Mouse (Mus musculus) heart, postnatal 0 days (tissue): Measurements from ENCODE around the gene Olfr43. TPM values are rescaled to one million over a fixed set of nuclear protein-coding genes. Genes with fewer than 3 reads are reported as not detected.

ENCODE experiments used
- ATAC-seq: fragments of 200-750 bp; cut with Nextera tagmentation; 2 replicates; pipeline ENCODE4 v1.8.0; 2017; ENCODE audit warnings: low read depth, moderate number of reproducible peaks, moderate library complexity; ENCODE audit not compliant: insufficient read depth
- DNase-seq: peaks from one replicate; pipeline ENCODE4 v3.0.0-alpha.2; 2016; ENCODE audit warnings: low spot score
- H3K27ac ChIP-seq: fragments of 300-500 bp; sonication (generic); 2 replicates; pipeline ENCODE4 v1.5.1; 2014; ENCODE audit warnings: low read depth, mild to moderate bottlenecking
- H3K27me3 ChIP-seq: fragments of 300-500 bp; sonication (generic); 2 replicates; pipeline ENCODE4 v1.6.1; 2014; ENCODE audit warnings: low read length, mixed read lengths; ENCODE audit not compliant: control insufficient read depth, insufficient read depth
- H3K36me3 ChIP-seq: fragments of 300-500 bp; sonication (generic); replicated peaks from 2 replicates; pipeline ENCODE4 v1.6.1; 2014; ENCODE audit warnings: low read length, mixed read lengths; ENCODE audit not compliant: control insufficient read depth, insufficient read depth
- H3K4me1 ChIP-seq: fragments of 300-500 bp; sonication (generic); 2 replicates; pipeline ENCODE4 v1.6.1; 2014; ENCODE audit warnings: antibody characterized with exemption; ENCODE audit not compliant: control insufficient read depth, insufficient read depth
- H3K4me2 ChIP-seq: fragments of 300-500 bp; sonication (generic); 2 replicates; pipeline ENCODE4 v1.6.1; 2014; ENCODE audit warnings: low read depth, mild to moderate bottlenecking, low read length, moderate library complexity
- H3K4me3 ChIP-seq: fragments of 300-500 bp; sonication (generic); 2 replicates; pipeline ENCODE4 v1.5.1; 2014; ENCODE audit warnings: low read depth, low read length
- H3K9ac ChIP-seq: fragments of 300-500 bp; sonication (generic); replicated peaks from 2 replicates; pipeline ENCODE4 v1.6.1; 2014; ENCODE audit warnings: low read depth, low read length, mixed read lengths
- H3K9me3 ChIP-seq: fragments of 300-500 bp; sonication (generic); replicated peaks from 2 replicates; pipeline ENCODE4 v1.6.1; 2016; ENCODE audit warnings: low read length; ENCODE audit not compliant: control insufficient read depth
- CTCF ChIP-seq: IDR thresholded peaks from 2 replicates; pipeline ENCODE4 v1.5.1; 2016; ENCODE audit warnings: antibody characterized with exemption, control low read depth, low read depth
- EP300 ChIP-seq: IDR thresholded peaks from 2 replicates; pipeline ENCODE4 v1.6.1; 2016; ENCODE audit warnings: antibody characterized with exemption, low read depth
- polyA plus RNA-seq: library from polyadenylated mRNA; unstranded; fragments of >200 nt; fragmentation: Nextera tagmentation; extraction: Ambion mirVana; gene quantifications from 2 replicates; pipeline ENCODE4 v1.2.1, GENCODE M21; 2015
- total RNA-seq: library from RNA; depleted of rRNA; stranded (reverse); fragments of >200 nt; gene quantifications from 2 replicates; pipeline ENCODE4 v1.2.3, GENCODE M21; 2014; ENCODE audit warnings: low replicate concordance; rRNA removed

Olfr43 gene
- total and polyA plus RNA-seq, 2 experiments from 2014 or later, result not detected

DNA sequence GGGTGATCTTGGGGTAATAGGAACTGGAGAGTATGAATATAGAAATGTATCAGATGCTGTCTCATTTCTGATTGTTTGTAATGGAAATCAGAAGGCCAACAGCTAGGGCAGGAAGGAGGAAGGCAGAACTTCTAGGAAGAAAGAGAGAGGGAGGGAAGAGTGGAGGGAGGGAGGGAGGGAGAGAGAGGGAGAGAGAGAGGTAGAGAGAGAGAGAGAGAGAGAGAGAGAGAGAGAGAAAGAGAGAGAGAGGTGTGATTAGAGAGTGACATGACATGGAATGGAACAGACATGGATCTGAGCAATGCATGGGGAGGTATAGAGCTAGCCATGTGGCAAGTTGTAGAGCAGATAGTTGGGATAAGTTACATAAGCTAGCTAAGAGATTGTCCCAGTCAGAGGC lies 42.4 kb downstream of the Olfr43 start:
- TF ChIP-seq CTCF (no peak), EP300 (no peak)
- no peak overlapping the region for H3K4me3 ChIP-seq
- no peaks in the 10 kb centered on the region for H3K27me3 ChIP-seq
- no peaks in the 10 kb centered on the region for H3K4me1 ChIP-seq
- no peak for DNase-seq
- no peaks in the 10 kb centered on the region for H3K36me3 ChIP-seq
- H3K4me2 ChIP-seq, result no peak overlapping the region
- no peak for ATAC-seq
- H3K27ac ChIP-seq, result no peak overlapping the region
- no peaks in the 10 kb centered on the region for H3K9me3 ChIP-seq
- no peak overlapping the region for H3K9ac ChIP-seq

Other genes starting within 250 kb of the Olfr43 start
- not detected in 2 replicates for gene Olfr398, start 221.0 kb downstream of the Olfr43 start, total RNA-seq
- not detected in 2 replicates for gene Olfr398, start 221.0 kb downstream of the Olfr43 start, polyA plus RNA-seq
- not detected in 2 replicates for gene Olfr139, start 154.8 kb downstream of the Olfr43 start, total RNA-seq
- gene Olfr139, start 154.8 kb downstream of the Olfr43 start, polyA plus RNA-seq, result not detected in 2 replicates
- not detected in 2 replicates for gene Olfr399, start 154.8 kb downstream of the Olfr43 start, total RNA-seq
- gene Olfr399, start 154.8 kb downstream of the Olfr43 start, polyA plus RNA-seq, result not detected in 2 replicates
- gene Zfp616, start 141.4 kb downstream of the Olfr43 start, total RNA-seq, result not detected in 2 replicates
- not detected in 2 replicates for gene Zfp616, start 141.4 kb downstream of the Olfr43 start, polyA plus RNA-seq
- gene Olfr401, start 97.7 kb downstream of the Olfr43 start, total RNA-seq, result not detected in 2 replicates
- gene Olfr401, start 97.7 kb downstream of the Olfr43 start, polyA plus RNA-seq, result not detected in 2 replicates
- gene Olfr402, start 57.9 kb downstream of the Olfr43 start, total RNA-seq, result not detected in 2 replicates
- not detected in 2 replicates for gene Olfr402, start 57.9 kb downstream of the Olfr43 start, polyA plus RNA-seq
- gene Olfr403, start 25.1 kb downstream of the Olfr43 start, total RNA-seq, result not detected in 2 replicates
- gene Olfr403, start 25.1 kb downstream of the Olfr43 start, polyA plus RNA-seq, result not detected in 2 replicates
- not detected in 2 replicates for gene Olfr406, start 48.4 kb upstream of the Olfr43 start, total RNA-seq
- gene Olfr406, start 48.4 kb upstream of the Olfr43 start, polyA plus RNA-seq, result not detected in 2 replicates
- gene Olfr59, start 72.4 kb upstream of the Olfr43 start, total RNA-seq, result not detected in 2 replicates
- gene Olfr59, start 72.4 kb upstream of the Olfr43 start, polyA plus RNA-seq, result not detected in 2 replicates
- not detected in 2 replicates for gene Olfr410, start 126.7 kb upstream of the Olfr43 start, total RNA-seq
- not detected in 2 replicates for gene Olfr410, start 126.7 kb upstream of the Olfr43 start, polyA plus RNA-seq
- not detected in 2 replicates for gene Olfr411, start 141.3 kb upstream of the Olfr43 start, total RNA-seq
- not detected in 2 replicates for gene Olfr411, start 141.3 kb upstream of the Olfr43 start, polyA plus RNA-seq
- not detected in 2 replicates for gene Olfr412, start 150.7 kb upstream of the Olfr43 start, total RNA-seq
- not detected in 2 replicates for gene Olfr412, start 150.7 kb upstream of the Olfr43 start, polyA plus RNA-seq